Mouse (Mus musculus) mouse embryonic stem cell (cell line): ENCODE measurements around the gene Rell1.

Source experiments
- in situ Hi-C, 2 experiments: fragments of 300-500 bp; cut with MboI; formaldehyde crosslinking; loops; 1 replicate in 1 of 2; 3 replicates in 1 of 2; pipeline ENCODE4 v1.14.3; 2019 to 2020; ENCODE audit warnings: low sequenced_read_pairs in 2 of 2, low pct_unique_long_range_greater_than_20kb in 1 of 2, mixed read lengths in 1 of 2; ENCODE audit not compliant: unreplicated experiment in 1 of 2

The Rell1 gene

GRCm38 (mm10) chr5:63968443-63969415 lies at the start of gene Rell1:
Rell1 (minus strand) TSS chr5:63968897.
- in situ Hi-C loops, result no loop called here

- in situ Hi-C loops, result no loop called here
These were observed 44.1 kb upstream of the Rell1 start for GRCm38 (mm10) chr5:64012596-64013366.

- in situ Hi-C loops, result no loop called here
These were observed 37.9 kb upstream of the Rell1 start for GRCm38 (mm10) chr5:64006548-64006947.

- in situ Hi-C loops, result no loop called here
These were observed 34.6 kb upstream of the Rell1 start for GRCm38 (mm10) chr5:64003302-64003701.

GRCm38 (mm10) chr5:63993865-63994264 lies 25.2 kb upstream of the Rell1 start:
- in situ Hi-C loops, result no loop called here

GRCm38 (mm10) chr5:63990675-63991074 lies 22.0 kb upstream of the Rell1 start:
- in situ Hi-C loops, result no loop called here

GRCm38 (mm10) chr5:63986337-63986736 lies 17.6 kb upstream of the Rell1 start:
- in situ Hi-C loops, result no loop called here

GRCm38 (mm10) chr5:63982296-63982695 lies 13.6 kb upstream of the Rell1 start:
- in situ Hi-C loops, result no loop called here

- in situ Hi-C loops, result no loop called here
These were observed 2.3 kb upstream of the Rell1 start for GRCm38 (mm10) chr5:63970991-63971390.

GRCm38 (mm10) chr5:63970281-63970732 lies 1.6 kb upstream of the Rell1 start:
- in situ Hi-C loops, result no loop called here

GRCm38 (mm10) chr5:63969476-63970112 lies 897 bp upstream of the Rell1 start:
- in situ Hi-C loops, result no loop called here

- in situ Hi-C loops, result no loop called here
These were observed 1.0 kb downstream of the Rell1 start for GRCm38 (mm10) chr5:63967591-63968141.

- in situ Hi-C loops, result no loop called here
These were observed 2.3 kb downstream of the Rell1 start for GRCm38 (mm10) chr5:63966379-63966778.

- in situ Hi-C loops, result no loop called here
These were observed 2.8 kb downstream of the Rell1 start for GRCm38 (mm10) chr5:63965946-63966345.

GRCm38 (mm10) chr5:63964576-63964975 lies 4.1 kb downstream of the Rell1 start:
- in situ Hi-C loops, result no loop called here

GRCm38 (mm10) chr5:63961726-63962125 lies 7.0 kb downstream of the Rell1 start:
- in situ Hi-C loops, result no loop called here

- in situ Hi-C loops, result no loop called here
These were observed 8.1 kb downstream of the Rell1 start for GRCm38 (mm10) chr5:63960565-63960964.

- in situ Hi-C loops, result no loop called here
These were observed 9.6 kb downstream of the Rell1 start for GRCm38 (mm10) chr5:63958963-63959708.
